Mouse (Mus musculus): ENCODE measurements around the gene Zdhhc23.

DNA sequence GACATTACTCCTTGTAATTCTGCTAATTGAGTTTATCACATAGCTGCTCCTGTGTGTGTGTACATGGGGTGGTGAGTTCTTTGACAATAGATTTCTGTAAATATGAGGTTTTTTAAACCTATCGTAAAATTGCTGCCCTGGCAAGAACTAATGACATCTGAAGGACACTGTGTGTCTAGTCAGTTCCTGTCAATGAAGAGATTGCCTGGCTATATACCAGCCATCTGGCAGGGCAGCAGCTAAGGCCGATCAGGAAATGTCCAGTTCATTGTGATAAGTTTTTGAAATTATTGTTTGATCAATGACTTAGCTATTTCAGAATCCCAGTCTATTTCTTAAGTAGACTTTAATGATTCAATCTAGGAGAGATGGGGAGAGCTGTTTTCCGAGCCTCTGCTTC, 34.2 kb downstream of the Zdhhc23 start:
- TF ChIP-seq POLR2A (IDR thresholded peaks at IDR 0.05; ENCODE audit: borderline replicate concordance, extremely low read depth, low read depth, low read length) (no peak), CTCF (IDR thresholded peaks at IDR 0.05; ENCODE audit: insufficient read depth, low read length) (no peak)

All from lung, adult 2 months (tissue).